Mouse (Mus musculus) heart, postnatal 4 days (tissue): ENCODE measurements around the gene Cep104. TPM values are rescaled to one million over a fixed set of nuclear protein-coding genes. Genes with fewer than 3 reads are reported as not detected.

ENCODE experiments used
- DNase-seq: peaks from one replicate; pipeline ENCODE4 v3.0.0; 2021
- total RNA-seq, 2 experiments: library from RNA; stranded (reverse); gene quantifications; 2 replicates each; pipeline ENCODE4 v1.2.3; 2021

Gene Cep104
- total RNA-seq: 10 to 100 TPM; 24.1 to 26.4 TPM

- peak; percentile 97 for DNase-seq
Measured at GRCm38 (mm10) chr4:153974431-153975291, at the start of gene Cep104, which contains the start of gene Dffb. Cep104 (plus strand) TSS chr4:153975194. Dffb (minus strand) TSS chr4:153975126.

- DNase-seq: no peak
Measured at GRCm38 (mm10) chr4:153928772-153929299, 46.2 kb upstream of the Cep104 start.

- DNase-seq: no peak
Measured at GRCm38 (mm10) chr4:153929425-153929824, 45.6 kb upstream of the Cep104 start.

GRCm38 (mm10) chr4:153929921-153930320 lies 45.1 kb upstream of the Cep104 start:
- DNase-seq: no peak

GRCm38 (mm10) chr4:153943243-153943642 lies 31.8 kb upstream of the Cep104 start:
- DNase-seq: peak; percentile 63

- DNase-seq: peak; percentile 20
Measured at GRCm38 (mm10) chr4:153944261-153944660, 30.7 kb upstream of the Cep104 start.

- no peak for DNase-seq
Measured at GRCm38 (mm10) chr4:153945741-153946140, 29.3 kb upstream of the Cep104 start.

- no peak for DNase-seq
Measured at GRCm38 (mm10) chr4:153950372-153950771, 24.6 kb upstream of the Cep104 start.

GRCm38 (mm10) chr4:153951150-153951549 lies 23.8 kb upstream of the Cep104 start:
- no peak for DNase-seq

- no peak for DNase-seq
Measured at GRCm38 (mm10) chr4:153951692-153952091, 23.3 kb upstream of the Cep104 start.

- no peak for DNase-seq
Measured at GRCm38 (mm10) chr4:153955651-153956050, 19.3 kb upstream of the Cep104 start.

GRCm38 (mm10) chr4:153956569-153957405 lies 18.2 kb upstream of the Cep104 start, which contains the start of gene A430005L14Rik:
A430005L14Rik (plus strand) TSS chr4:153957237.
- DNase-seq: peak; percentile 97

- no peak for DNase-seq
Measured at GRCm38 (mm10) chr4:153957444-153958250, 17.3 kb upstream of the Cep104 start.

- DNase-seq: no peak
Measured at GRCm38 (mm10) chr4:153962631-153963030, 12.4 kb upstream of the Cep104 start.

- DNase-seq: no peak
Measured at GRCm38 (mm10) chr4:153966651-153967050, 8.3 kb upstream of the Cep104 start.

GRCm38 (mm10) chr4:153967556-153967955 lies 7.4 kb upstream of the Cep104 start:
- no peak for DNase-seq

- DNase-seq: no peak
Measured at GRCm38 (mm10) chr4:153968063-153968462, 6.9 kb upstream of the Cep104 start.

GRCm38 (mm10) chr4:153975292-153975662 lies 283 bp downstream of the Cep104 start:
- DNase-seq: no peak

- no peak for DNase-seq
Measured at GRCm38 (mm10) chr4:153975768-153976167, 774 bp downstream of the Cep104 start.

- DNase-seq: no peak
Measured at GRCm38 (mm10) chr4:153979243-153979642, 4.2 kb downstream of the Cep104 start.

- no peak for DNase-seq
Measured at GRCm38 (mm10) chr4:153980470-153980869, 5.5 kb downstream of the Cep104 start.

GRCm38 (mm10) chr4:153992715-153993114 lies 17.7 kb downstream of the Cep104 start:
- no peak for DNase-seq
